Mouse (Mus musculus) kidney, postnatal 14 days (tissue): ENCODE measurements around the gene Olfr159.
"Not testable (repeated sequence)": the region's sequence is repeated elsewhere in the genome, so short reads cannot be mapped to it uniquely, and the experiment has no call there.

ENCODE experiments used
- DNase-seq: peaks from one replicate; pipeline ENCODE4 v3.0.0; 2022; ENCODE audit warnings: mixed read lengths

The Olfr159 gene

GRCm38 (mm10) chr4:43770909-43771308 is at the start of gene Olfr159:
TSS of gene Olfr159 (minus strand) at chr4:43771009.
- no peak for DNase-seq

GRCm38 (mm10) chr4:43798936-43799335 is 28.1 kb upstream of the Olfr159 start:
- DNase-seq, result no peak

- DNase-seq, result not testable (repeated sequence)
Observed at GRCm38 (mm10) chr4:43795844-43796243, 25.0 kb upstream of the Olfr159 start.

- DNase-seq, result no peak
Observed at GRCm38 (mm10) chr4:43795296-43795695, 24.5 kb upstream of the Olfr159 start.

- DNase-seq, result no peak
Observed at GRCm38 (mm10) chr4:43772304-43772703, 1.5 kb upstream of the Olfr159 start.

GRCm38 (mm10) chr4:43771626-43772025 is 817 bp upstream of the Olfr159 start:
- no peak for DNase-seq

- DNase-seq, result no peak
Observed at GRCm38 (mm10) chr4:43769374-43769773, 1.4 kb downstream of the Olfr159 start.

GRCm38 (mm10) chr4:43768341-43768740 is 2.5 kb downstream of the Olfr159 start:
- no peak for DNase-seq

GRCm38 (mm10) chr4:43763410-43763809 is 7.4 kb downstream of the Olfr159 start:
- peak; percentile 65 for DNase-seq

- DNase-seq, result no peak
Observed at GRCm38 (mm10) chr4:43761336-43761735, 9.5 kb downstream of the Olfr159 start.

- DNase-seq, result peak; percentile 29
Observed at GRCm38 (mm10) chr4:43760460-43760859, 10.3 kb downstream of the Olfr159 start.

GRCm38 (mm10) chr4:43759571-43760418 is 11.0 kb downstream of the Olfr159 start:
- DNase-seq, result peak; percentile 36

- DNase-seq, result no peak
Observed at GRCm38 (mm10) chr4:43757213-43757612, 13.6 kb downstream of the Olfr159 start.

GRCm38 (mm10) chr4:43745187-43745586 is 25.6 kb downstream of the Olfr159 start:
- DNase-seq, result peak; percentile 43

GRCm38 (mm10) chr4:43743099-43743498 is 27.7 kb downstream of the Olfr159 start:
- peak; percentile 21 for DNase-seq

GRCm38 (mm10) chr4:43742637-43743036 is 28.2 kb downstream of the Olfr159 start:
- no peak for DNase-seq

GRCm38 (mm10) chr4:43741526-43741925 is 29.3 kb downstream of the Olfr159 start:
- DNase-seq, result no peak

GRCm38 (mm10) chr4:43738989-43739674 is 31.7 kb downstream of the Olfr159 start:
- DNase-seq, result no peak

GRCm38 (mm10) chr4:43737144-43737543 is 33.7 kb downstream of the Olfr159 start:
- DNase-seq, result no peak

- DNase-seq, result no peak
Observed at GRCm38 (mm10) chr4:43733186-43733585, 37.6 kb downstream of the Olfr159 start.

GRCm38 (mm10) chr4:43732171-43732570 is 38.6 kb downstream of the Olfr159 start:
- DNase-seq, result no peak

- DNase-seq, result no peak
Observed at GRCm38 (mm10) chr4:43730750-43731297, 40.0 kb downstream of the Olfr159 start.

- peak; percentile 75 for DNase-seq
Observed at GRCm38 (mm10) chr4:43729794-43730550, 40.8 kb downstream of the Olfr159 start, which contains the start of gene Spaar. TSS of gene Spaar (plus strand) at chr4:43730034.
